Mouse (Mus musculus): ENCODE measurements around the gene Agrn. TPM values are rescaled to one million over a fixed set of nuclear protein-coding genes. Genes with fewer than 3 reads are reported as not detected.

Gene Agrn
- polyA plus RNA-seq, 1 experiment: 50.8 TPM

DNA sequence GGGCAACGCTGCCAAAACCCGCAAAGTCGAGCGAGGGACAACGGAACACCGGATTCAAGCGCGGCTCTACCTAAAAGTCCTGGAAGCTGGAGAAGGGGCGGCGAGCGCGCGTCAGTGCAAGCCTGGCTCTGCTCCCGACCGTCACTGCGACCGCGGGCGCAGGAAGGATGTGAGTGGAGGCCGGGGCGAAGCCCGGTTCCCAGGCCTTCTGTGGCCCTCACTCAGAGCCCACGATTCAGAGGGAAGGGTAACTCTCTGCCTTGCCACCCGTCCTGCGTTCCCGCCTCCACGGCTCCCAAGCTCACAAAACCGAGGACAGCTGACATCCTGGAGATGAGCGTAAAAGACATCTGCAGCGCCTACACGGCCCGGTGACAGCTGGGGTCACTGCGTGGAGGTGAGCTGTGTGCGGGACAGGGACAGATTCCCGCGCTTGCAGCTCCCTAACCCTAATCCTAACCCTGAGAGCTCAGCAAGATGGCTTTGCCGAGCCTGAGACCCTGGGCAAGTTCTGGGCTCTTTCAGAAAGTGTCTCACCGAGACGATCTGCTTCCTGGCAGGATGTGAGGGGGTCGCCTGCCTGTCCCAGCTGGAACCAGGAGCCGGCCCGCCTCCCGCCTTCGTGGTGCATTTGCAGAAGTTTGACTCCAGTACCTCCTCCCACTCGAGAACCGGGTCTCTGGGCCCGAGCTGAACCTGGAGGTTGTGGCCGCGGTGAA, 6.3 kb upstream of the Agrn start:
- under 1% methylated on average over 49 of the region's 49 CpGs for WGBS
- no peak for DNase-seq (ENCODE audit: low read depth, low spot score)

- under 1% methylated on average over 39 of the region's 39 CpGs for WGBS
- no peak for DNase-seq (ENCODE audit: low read depth, low spot score)
Measured at GRCm38 (mm10) chr4:156203001-156203412, 5.7 kb upstream of the Agrn start, which contains the start of gene AW011738. TSS of gene AW011738 (plus strand) at chr4:156203304.

DNA sequence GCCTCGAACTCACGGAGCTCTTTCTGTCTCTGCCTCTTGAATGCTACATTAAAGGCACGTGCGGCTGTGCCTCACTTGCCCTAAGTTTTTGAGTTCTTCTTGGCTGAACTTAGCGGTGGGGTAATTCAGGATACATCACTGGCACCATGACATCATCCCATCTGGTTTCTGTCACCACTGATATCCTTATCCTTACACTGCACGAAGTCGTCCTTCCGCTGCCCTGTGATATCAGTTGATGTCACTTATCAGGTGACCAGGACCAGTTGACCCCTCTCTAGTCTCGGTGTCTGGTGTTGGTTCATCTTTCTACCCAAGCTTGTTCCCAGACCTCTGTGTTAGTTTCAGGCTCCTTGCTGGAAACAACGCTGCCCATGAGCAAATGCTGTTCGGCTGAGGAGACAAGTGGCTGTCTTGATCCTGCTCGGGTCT, 5.2 kb upstream of the Agrn start:
- no peak for DNase-seq (ENCODE audit: low read depth, low spot score)
- WGBS: 52% methylated on average over 12 of the region's 12 CpGs

GRCm38 (mm10) chr4:156200623-156201475, 3.6 kb upstream of the Agrn start, which contains the start of gene Isg15:
TSS of gene Isg15 (minus strand) at chr4:156200818.
- 33% methylated on average over 10 of the region's 10 CpGs for WGBS
- DNase-seq (ENCODE audit: low read depth, low spot score): peak; percentile 54

GRCm38 (mm10) chr4:156197829-156198205, 529 bp upstream of the Agrn start:
- peak; percentile 62 for DNase-seq (ENCODE audit: low read depth, low spot score)
- under 1% methylated on average over 26 of the region's 26 CpGs for WGBS

- WGBS: 10% methylated on average over 35 of the region's 35 CpGs
- DNase-seq (ENCODE audit: low read depth, low spot score): no peak
Measured at GRCm38 (mm10) chr4:156195927-156196870, 1.1 kb downstream of the Agrn start.

- no peak for DNase-seq (ENCODE audit: low read depth, low spot score)
- 88% methylated on average over 6 of the region's 6 CpGs for WGBS
Measured at GRCm38 (mm10) chr4:156194346-156194745, 2.9 kb downstream of the Agrn start.

DNA sequence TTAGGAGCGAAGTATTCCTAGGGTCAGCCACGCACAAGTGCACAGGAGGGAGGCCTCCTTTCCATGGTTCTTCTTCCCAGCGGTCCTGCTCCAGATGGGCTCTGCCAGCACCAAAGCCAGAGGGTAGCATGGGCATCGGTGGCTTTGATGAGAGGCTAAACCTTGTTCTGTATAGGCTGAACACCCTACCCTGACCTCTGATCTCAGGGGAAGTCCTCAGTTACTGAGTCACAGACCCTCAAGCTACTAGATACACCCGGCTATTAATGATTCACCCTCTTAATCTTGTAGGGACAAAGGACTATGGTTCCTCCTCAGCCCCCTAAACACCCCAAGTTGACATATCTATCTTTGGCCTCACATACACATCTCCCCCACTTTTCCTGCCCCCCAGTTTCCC, 3.4 kb downstream of the Agrn start:
- no peak for DNase-seq (ENCODE audit: low read depth, low spot score)
- 90% methylated on average over 5 of the region's 5 CpGs for WGBS

GRCm38 (mm10) chr4:156193200-156193590, 4.1 kb downstream of the Agrn start:
- WGBS: 42% methylated on average over 2 of the region's 2 CpGs
- DNase-seq (ENCODE audit: low read depth, low spot score): no peak

- 32% methylated on average over 8 of the region's 8 CpGs for WGBS
- DNase-seq (ENCODE audit: low read depth, low spot score): peak; percentile 52
Measured at GRCm38 (mm10) chr4:156192421-156193199, 4.7 kb downstream of the Agrn start.

- WGBS: 47% methylated on average over 6 of the region's 6 CpGs
- DNase-seq (ENCODE audit: low read depth, low spot score): no peak
Measured at GRCm38 (mm10) chr4:156188811-156189323, 8.4 kb downstream of the Agrn start.

- no peak for DNase-seq (ENCODE audit: low read depth, low spot score)
- 90% methylated on average over 5 of the region's 5 CpGs for WGBS
Measured at GRCm38 (mm10) chr4:156188162-156188810, 9.0 kb downstream of the Agrn start.

GRCm38 (mm10) chr4:156185950-156186850, 11.1 kb downstream of the Agrn start:
- WGBS: 71% methylated on average over 31 of the region's 31 CpGs
- DNase-seq (ENCODE audit: low read depth, low spot score): no peak

DNA sequence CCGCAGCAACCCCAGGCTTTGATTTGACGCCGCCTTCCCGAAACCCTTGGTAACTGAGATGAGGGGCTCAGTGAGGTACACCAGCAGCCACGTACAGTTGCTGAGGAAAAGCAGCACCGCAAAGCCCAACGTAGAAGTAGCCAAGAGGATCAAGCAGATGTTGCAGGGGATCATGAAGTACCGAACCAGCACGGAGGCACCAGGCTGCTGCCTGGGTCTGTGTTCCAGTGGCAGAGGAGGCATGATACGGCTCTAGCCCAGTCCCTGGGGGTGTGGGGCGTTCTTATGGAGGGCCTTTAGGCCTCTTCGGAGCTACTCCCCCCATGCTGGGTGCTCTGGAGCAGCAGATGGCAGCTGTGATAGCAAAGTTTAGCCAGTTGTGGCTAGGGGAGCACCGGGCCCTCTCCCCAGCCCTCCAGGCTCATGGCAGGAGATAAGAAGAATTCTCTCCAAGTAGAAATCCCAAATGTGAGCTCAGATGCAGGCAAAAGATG, 11.8 kb downstream of the Agrn start:
- DNase-seq (ENCODE audit: low read depth, low spot score): no peak
- WGBS: 93% methylated on average over 13 of the region's 13 CpGs

DNA sequence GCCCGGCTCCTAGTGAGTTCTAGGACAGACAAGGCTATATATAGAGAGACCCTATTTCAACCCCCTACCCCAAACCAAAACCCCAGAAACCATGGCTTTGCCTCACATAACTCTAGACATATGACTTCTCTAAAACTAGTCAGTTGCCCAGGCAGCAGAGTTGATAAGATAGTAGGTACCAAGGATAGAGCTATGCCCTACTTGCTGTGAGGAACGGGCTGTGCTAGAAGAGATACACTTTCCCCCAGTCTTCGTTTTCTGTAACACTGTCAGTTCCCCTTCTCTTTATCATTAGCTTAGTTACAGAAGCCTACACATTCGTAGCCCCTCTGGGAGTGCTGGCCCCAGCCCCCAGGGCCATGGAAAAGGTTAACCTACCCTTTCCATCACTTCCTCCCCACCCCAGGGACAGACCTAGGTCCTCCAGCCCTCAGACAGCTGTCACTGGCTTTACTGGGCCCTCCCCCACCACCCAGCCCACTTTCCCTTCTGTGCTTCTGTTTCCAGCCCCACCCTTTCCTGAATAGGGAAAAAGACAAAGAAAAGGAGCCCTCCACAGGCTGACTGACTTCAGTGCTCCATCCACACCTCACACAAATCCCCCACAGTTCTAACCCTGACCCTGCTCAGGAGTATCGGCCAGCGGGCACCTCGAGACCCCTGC, 12.9 kb downstream of the Agrn start:
- no peak for DNase-seq (ENCODE audit: low read depth, low spot score)
- WGBS: 84% methylated on average over 7 of the region's 7 CpGs

DNA sequence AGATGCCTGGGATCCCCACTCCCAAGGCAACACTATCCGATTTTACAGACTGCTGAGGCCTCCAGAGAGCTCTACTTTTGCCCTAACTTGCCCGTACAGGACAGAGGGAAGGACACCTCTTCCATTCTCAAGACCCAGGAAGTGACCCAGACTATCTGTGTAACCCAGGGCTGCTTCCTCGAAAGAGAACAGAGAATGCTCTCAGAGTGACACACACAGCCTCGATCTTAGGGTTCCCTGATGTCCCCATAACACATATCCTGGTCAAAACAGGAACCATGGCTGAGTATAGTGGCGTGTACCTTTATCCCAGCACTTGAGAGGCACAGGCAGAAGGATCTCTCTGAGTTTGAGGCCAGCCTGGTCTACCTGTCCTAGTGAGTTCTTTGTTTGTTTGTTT, 13.5 kb downstream of the Agrn start:
- WGBS: 82% methylated on average over 5 of the region's 5 CpGs
- DNase-seq (ENCODE audit: low read depth, low spot score): no peak

DNA sequence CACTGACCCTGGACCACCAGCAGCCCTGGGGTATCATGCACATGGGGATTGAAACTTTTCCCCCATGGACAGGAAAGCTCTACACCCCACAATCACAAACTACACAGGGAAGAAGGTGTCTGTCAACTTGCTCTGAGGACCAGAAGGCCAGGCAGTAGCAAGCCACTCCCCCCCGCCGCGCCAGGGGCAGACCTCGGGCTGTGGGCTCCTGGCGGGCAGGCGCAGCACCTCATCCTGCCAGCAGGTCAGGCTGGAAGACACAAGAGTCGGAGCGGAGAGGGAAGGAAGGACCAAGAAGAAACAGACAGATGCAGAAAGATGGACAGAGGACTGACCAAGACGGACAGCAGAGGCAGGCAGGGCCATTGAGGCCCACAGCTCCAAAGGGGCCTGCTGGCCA, 19.7 kb downstream of the Agrn start:
- 88% methylated on average over 9 of the region's 9 CpGs for WGBS

More for the DNA sequence above, 19.7 kb downstream of the Agrn start:
- no peak for DNase-seq (ENCODE audit: low read depth, low spot score)
